Mouse (Mus musculus) retina, postnatal 1 day (tissue): ENCODE measurements around the gene Tspan5.

ENCODE experiments used
- DNase-seq: peaks from one replicate; pipeline ENCODE4 v3.0.0-alpha.2; 2012

Tspan5 gene

DNA sequence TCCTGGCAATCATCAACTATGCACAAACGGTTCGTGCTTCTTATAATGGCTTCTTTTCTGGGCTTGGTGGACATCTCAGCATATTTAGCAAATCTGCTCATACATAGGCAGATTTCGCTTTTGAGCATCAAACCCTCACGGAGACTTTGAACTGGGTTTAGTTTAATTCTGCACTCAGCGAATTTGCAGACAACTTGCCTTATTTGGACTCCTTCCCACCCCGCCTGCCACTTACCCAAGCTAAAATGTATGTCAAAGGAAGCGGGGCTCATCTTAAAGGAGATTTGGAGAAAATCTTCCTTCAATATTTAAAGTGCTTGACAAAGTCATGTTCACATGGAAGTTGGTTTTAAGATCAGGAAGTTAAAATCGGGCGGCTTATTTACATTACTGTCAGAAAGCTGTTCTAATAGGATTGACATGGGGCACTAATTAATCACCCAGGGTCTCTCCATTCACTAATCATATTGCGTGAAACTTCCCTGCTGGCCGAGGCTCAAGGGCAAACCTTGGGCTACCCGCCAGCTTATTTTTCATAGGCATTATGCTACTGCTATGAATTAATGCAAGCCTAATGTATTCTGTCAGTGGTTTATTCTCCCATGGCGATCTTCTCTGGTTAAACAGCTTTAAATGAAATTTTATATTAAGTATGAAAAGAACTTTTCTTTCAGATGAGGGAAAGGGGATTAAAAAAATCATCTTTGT, 111.1 kb downstream of the Tspan5 start:
- peak; percentile 64 for DNase-seq

DNA sequence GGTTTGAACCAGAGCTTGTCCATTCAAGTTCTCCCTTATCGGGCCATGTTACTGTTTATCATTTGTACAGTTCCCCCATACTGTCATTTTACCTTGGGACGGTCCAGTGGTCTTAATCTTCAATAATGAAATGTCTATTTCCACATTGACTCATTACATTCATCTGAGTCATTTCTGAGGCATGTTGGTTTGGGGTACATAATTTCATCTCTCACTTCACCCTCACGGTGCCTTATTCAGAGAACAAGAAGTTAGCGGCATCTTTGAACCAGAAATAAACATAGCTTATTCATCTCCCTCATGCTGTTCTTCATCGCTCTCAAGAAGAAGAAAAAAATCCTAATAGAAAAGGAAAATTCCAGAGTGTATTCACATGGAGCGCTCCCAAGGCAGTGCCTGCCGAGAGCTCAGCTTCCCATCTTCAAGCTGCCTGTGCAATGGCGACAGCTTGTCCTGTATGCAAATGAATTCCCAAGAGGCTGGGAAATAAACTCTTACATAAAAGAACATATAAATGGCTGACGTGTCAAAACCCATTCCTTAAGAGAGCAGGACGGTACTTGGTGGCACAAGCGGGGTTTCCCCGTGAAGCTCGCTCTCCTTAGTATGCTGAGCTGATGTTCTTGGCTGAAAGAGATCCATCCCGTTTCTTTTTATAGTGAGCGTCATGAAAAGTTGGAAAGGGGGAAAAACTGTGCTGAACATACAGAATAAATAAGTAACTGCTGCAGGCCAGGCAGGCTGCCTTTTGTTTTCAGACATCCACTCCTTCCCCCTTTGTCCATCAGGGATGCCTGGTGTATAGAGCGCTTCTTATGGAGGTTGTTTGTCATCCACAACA, 112.2 kb downstream of the Tspan5 start:
- no peak for DNase-seq

DNA sequence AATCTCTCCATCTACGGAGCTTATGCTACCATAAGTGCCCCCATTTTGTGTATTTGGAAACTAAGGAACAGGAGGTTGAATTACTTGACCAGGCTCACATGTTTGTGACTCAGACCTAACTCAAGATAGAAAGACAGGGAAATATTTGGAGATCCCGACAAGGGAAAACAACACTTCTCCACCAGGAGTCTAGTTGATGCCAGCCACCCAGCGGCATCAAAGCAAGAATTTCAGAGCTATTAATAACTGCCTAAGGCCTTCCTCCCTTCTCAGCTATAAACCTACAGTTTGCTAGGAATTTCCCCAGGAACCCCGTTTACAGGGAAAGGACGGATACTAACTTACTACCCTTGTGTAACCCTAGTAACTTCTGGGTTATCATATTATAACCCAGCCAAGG, 113.4 kb downstream of the Tspan5 start:
- DNase-seq, result no peak

DNA sequence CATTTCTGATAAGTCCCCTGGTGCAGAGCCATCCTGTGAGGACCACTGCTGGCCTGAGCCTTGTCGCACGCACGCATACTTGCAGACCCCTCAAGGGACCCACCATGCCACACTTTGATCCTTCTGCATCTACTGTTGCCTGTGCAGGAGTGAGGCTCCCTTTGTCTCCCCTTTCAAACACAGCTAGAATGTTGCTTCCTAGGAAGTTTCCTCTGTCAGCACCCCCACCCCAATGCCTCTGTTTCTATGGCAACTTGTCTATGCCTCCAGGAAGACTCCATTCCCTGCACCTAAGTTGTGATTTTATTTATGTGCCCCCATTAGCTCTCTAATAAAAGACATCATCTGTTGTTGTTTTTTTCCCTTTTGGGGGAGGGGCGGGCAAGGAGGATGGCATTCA, 115.0 kb downstream of the Tspan5 start:
- DNase-seq, result no peak

DNA sequence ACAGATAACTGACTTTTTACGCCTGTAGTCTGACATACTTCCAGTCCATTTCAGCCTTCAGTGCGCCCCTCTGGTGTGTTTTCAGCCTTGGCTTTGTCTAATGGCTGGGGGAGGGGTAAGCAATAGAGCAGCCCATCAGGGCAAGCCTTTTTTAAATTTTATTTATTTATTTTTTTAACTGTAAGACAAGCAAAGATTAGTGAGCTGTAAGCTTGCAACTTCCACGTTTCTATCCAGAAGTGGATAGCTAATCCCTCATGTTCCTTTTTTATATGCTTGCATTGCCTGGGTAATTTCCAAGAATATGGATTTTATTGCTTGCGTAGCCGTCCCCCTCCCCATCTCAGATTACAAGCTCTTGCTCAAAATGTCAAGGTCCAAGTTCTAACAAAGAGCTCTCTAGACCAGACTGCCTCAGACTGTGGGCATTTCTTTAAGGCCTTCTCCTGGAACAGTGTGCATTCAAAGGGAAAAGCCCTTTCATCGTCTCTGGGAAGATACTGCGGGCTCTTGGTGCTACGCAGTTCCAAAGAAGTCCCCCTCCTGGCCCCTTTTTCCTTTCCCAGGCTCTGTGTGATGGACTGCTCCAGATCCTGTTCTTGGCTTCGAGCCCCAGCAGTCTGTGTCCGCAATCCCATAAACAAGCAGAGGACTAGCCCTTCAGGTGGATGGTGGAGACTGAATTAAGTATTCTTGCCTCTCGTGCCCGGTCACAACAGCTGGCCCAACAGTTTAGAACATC, 116.0 kb downstream of the Tspan5 start:
- DNase-seq, result no peak

DNA sequence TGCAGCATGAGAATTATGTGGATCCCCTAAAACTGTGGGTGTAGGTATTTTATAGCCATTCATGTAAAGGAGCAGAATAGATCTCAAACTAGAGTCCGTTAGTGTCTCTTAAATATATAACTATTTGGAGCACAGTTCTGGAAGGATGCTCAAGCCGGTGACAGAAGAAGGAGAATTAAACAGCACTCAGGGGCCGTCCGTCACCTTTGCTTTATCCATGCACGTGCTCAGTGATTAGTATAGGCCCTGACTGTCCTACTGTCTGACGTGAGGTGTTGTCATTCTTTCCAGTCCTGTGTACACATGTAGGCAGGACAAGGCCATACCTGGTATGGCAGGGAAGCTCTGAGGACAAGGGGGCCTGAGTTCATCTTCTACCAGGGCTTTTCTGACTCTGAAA, 116.7 kb downstream of the Tspan5 start:
- DNase-seq, result no peak

DNA sequence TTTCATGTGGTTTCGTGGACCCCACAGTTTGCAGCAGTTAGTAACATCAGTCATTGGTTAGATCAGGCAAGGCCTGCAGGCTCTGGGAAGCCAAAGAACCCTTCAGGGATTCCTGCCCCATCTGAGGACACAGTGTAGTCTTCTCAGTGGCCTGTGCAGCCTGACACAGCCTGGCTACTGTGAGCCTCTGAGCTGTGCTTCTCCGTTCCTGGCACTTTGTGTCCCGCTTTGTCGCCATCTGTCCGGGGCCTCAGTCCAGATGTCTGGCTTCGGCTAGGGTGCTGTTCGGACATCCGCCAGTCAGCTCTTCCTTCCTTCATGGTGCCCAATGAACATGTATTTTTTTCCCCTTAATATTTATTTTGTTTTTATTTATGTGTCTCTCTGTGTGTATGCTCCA, 117.2 kb downstream of the Tspan5 start:
- DNase-seq, result no peak

DNA sequence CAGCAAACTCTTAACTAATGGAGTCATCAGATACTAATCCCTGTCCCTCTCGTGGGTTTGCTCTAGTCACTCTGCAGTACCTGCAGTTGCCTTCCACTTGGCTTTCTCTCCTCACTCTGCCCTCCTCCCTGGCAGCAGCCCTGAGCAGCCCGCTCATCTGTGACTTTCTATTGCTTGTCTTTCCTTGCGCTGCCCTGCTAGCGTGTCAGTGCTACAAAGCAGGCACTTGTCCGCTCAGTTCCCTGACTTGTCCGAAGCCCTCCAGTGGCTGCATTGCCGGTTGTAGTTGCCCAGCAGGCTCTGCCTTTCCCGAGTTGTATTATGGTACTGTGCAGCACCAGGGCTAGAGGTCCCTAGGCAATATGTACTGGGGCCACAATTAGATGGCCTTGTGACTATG, 117.7 kb downstream of the Tspan5 start:
- DNase-seq, result peak; percentile 42

DNA sequence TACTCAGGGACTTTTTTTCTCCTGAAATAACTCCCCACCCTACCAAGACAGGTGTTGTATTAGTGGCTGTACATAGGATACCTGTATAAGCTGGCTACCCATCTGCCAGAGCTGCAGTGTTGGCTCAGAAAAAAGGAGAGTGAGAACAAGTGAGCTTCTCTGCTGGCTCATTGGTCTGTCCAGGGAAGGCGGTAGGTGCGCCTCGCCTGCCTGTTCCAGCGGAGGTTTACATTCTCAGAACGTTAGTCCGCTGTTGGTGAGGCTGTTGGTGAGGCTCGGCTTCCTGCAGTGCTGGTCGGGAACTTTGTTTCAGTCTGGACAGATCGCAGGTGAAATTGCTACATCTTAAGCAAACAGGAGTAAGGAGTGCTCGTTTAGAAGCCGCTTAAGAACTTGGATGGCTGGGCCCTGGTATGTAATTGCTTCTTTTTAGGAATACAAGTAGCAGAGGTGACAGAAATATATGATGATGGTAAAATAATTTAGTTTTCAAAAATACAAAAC, 118.3 kb downstream of the Tspan5 start:
- no peak for DNase-seq

DNA sequence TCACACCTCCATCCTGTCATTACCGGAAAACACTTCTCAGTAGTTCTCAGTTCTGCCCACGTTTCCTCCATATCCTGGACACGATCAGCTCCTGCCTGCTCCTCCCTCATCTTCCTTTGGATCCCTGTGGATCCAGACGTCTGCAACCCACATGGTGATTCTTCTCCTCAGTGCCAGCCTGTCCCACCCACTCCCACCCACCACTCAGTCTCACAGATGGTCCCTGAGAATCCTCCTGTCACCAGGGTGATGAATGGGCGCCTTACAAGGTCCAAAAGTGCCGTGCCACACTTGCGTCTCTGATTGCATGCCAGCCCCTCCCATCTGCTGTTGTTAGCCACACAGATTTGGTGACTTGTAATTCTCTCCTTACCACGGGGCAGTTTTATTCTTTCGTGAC, 119.0 kb downstream of the Tspan5 start:
- DNase-seq, result no peak

DNA sequence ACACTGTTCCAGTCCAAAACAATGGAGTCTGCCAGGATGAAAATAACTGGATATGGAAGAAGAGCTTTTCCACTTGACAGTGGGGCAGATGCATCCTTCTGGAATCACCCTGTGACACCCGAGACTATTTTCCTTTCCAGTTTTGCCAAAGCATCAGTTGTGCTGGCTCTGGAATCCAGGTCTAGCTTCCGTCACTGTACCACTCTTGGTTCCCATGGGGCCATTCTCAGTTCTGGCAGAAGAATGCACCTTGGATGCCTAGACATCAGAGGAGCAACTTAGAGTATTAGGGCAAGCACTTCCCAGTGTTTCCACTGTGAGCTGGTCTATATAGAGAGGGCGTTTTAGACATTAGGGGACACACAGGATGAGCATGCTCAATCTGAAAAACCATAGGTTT, 119.6 kb downstream of the Tspan5 start:
- DNase-seq, result no peak

DNA sequence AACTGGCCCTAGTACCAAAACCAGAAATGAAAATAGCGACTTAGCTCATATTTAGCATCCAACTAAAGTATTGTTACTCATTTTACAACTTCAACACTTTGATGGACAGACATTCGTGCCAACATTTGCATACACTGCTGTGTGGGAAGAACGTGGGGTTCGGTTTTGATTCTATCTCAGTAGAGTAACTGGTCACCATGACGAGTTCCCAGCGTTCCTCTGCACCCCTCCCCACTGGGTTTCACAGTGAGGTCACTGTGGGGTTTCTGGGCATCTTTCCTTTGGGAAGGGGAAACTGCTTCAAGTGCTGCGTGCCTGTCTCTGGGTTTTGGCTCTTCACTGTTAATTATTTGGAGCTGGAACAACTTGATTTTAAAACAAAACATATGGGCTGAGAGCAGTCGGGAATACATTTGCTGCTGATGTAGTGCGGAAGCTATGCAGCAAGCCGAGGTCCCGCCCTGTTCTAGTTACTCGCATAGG, 122.2 kb downstream of the Tspan5 start:
- no peak for DNase-seq

DNA sequence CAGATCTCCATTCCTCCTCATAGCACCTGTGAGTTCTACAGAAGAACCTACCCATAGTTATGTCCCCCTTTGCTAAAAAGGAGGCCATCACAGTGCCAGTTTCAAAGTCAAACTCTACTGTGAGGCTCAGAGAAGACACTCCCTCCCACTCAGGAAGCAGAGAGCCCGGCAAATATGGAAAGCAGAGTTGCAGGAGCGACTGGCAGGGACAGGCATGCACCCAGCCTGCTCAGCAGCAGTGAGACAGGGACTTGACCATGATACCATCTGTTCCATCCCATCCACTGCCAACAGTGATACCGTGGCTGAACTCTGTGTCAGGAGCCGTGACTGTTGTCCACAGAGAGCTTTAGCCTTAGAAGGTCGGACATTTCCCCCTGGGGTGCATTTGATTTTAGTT, 123.3 kb downstream of the Tspan5 start:
- no peak for DNase-seq

DNA sequence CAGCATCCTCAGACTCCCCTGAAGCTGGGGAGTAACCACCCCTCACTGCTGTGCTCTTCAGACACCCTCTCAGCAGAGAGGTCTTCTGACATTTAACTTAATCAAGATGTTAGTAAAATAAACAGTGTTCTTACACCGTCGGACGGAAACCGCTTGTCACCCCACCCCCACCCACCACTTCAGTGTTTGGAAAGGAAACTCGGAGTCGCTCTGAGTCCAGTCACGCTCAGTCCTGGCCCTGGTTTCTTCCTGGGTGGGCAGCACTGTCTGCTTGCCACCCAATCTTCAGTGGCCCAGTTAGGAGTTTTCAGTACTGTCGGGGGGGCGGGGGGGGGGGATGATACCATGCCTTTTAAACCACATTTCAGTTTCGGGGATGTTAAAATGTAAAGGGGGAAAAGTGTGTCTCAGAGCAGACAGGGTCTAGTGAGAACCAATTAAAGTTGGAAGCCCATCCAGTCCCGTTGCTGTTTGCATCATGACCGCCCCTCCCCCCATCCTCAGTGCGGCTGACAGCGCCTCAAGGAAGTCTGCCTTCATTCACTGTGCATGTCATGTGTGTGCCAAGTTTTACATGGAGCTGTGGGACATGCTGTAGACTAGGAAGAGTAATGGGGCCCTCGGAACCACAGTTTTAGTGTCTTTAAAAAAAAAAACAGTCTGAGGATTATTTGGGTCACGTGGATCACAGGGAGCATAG, 125.3 kb downstream of the Tspan5 start:
- DNase-seq, result no peak

DNA sequence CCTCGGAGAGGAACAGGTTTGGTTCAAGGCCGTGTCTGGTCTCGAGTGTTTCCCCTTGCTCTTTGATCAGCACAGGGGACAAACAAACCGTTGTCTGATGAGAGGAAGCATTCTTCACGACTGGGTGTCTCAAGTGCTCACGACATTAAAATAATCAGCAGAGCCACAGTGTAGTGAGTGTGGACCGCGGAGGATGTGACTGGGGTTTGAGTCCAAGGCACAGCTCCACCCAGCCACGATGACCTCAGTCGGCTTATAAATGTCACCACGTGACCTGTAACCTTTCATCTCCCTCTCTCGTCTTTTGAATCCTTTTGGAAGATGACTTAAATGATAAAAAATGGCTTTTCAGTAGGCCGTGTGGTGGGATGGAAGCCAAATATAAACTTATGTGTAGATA, 126.4 kb downstream of the Tspan5 start:
- no peak for DNase-seq

DNA sequence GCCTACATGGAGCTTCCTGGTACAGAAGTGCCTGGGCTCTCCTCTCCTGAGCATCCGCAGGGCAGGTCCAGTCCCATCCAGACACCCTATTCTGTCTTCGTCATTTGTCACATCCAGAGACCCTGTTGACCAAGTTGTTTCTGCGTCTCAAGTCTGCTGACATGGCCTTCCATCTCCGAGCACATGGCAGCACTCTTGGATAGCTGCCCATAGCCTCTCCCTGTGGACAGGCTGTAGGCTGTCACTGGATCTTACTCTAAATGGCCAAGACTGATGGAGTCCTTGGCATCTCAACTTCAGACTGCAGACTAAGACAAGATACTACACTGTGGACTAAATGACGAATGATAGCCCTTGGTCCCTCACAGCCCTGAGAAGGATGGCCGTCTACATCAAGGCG, 133.3 kb downstream of the Tspan5 start:
- no peak for DNase-seq

DNA sequence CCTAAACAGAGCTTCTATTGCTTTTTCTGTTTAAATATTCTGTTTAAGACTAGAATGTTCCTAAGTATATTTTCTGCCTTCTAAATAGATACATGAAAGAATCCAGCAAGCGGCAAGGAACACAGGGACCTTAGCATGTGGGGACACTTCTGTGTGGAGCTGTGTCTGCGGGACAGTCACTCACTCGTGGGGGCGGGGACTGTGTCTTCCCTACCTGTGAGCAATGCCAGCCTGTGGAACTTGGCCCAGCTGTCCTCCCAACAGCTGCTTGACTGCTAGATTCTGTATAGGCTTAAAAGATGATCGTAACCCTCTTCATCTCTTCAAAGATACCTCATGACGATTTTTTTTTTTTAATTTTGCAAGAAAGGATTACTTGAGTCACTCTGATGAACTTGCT, 133.9 kb downstream of the Tspan5 start:
- DNase-seq, result no peak

DNA sequence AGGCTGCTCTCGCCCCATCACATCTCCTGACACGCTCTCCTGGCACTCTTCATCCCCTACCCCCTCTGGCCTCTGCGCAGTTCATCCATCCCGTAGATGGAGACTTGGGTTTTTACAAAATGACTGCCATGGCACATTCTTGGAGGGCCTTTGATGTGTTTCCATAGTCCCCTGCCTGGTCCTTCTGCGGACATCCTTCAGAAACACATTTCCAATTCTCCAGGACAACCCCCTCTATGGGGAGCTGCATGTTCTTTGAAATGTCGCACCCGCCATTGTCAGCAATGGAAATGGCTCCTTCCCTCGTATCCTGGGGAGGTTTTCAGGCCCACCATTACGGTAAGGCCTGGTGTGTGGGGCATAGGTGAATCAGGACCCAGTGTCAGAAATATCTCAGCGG, 134.4 kb downstream of the Tspan5 start:
- no peak for DNase-seq

DNA sequence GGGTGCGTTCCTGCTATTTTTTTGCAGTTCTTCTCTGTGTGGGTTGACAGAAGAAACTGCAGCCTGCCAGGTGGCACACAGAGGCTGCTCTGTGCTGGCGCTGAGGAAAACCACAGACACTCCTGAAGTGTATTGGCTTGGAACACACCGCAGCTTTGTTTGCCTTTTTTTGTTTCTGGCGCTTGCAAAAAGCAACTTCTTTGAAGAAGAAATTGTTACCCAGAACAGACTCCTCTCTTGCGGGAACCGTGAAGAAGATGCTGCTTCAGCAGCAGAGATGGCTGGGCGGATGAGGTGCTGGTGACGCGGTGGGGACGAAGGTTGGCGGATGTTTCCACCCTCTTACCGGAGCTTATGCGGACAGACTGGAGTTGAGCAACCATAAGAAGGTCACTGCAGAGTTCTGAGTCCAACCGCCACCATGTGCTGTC, 135.0 kb downstream of the Tspan5 start:
- no peak for DNase-seq

DNA sequence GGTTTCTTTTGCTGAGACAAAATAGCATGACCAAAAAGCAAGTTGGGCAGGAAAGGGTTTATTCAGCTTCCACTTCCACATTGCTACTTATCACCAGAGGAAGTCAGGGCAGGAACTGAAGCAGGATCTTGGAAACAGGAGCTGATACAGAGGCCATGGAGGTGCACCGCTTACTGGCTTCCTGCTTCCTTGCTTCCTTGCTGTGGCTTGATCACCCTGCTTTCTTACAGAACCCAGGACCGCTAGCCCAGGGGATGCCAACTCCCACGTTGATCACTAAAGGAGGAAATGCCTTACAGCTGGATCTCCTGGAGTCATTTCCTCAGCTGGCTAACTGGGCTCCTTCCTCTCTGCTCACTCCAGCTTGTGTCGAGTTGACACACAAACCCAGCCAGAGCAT, 135.7 kb downstream of the Tspan5 start:
- DNase-seq, result no peak

DNA sequence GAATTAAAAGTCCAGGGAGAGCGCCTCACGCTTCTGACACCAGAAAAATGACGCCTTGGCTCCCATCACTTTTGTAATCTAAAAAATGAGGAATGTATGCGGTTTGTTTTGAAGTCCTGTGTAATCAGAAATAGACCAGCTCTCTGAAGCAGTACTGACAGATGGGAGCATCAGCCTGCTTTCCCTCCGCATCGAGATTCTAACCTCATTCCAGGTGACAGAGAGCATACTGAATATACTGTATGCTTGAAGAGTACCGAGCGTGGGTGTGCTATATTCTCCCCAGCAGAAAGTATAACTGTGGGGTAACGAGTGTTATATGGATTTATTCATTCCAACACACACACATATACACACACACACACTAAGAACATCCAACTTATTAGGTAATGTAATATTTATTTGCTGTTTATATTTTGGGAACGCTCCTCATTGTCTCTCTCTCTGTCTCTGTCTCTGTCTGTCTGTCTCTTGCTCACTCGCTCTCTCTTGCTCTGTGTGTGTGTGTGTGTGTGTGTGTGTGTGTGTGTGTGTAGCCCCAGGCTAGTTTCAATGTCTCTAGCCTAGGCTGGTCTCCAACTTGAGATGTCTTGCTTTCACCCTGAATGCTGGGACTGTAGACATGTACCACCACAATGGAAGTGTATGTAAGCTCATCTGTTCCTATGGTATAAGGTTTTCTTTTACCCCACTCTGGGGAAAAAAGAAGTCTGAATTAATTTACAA, 139.2 kb downstream of the Tspan5 start:
- no peak for DNase-seq

DNA sequence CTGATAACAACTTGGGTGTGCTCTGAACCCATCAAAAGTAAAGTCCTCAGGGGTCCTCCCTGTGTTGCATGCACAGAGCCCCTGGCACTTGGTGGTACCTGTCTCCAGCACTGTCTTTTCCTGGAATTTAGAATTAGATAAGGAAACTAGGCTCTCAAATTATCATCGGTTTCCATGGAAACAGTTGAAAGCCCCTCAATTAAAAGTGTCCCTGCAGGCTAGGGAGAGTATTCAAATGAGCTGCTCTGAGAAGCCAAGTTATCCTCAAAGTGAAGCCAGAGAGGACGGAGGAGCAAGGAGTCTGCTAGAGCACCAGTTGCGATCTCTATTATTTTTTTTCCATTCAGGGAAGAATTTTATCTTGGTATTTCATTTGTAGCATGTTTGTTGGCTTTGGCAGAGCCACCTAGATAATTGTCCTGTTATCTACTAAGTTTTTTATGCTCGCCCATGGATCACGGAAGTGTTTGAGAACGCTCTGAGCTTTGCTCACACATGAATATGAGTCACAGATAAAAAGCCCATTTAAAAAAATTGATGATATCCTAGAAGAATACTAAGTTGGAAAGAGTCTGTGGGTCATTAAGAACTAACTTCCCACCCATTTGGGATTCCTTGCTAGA, 139.8 kb downstream of the Tspan5 start:
- no peak for DNase-seq
